Mouse (Mus musculus) lung, postnatal 4 days (tissue): Measurements from ENCODE around the gene Tmem121.
A peak's percentile ranks its signal among the peaks of the same experiment; 100 is the strongest.
"Not testable (repeated sequence)": the region's sequence is repeated elsewhere in the genome, so short reads cannot be mapped to it uniquely, and the experiment has no call there.

ENCODE experiments used
- DNase-seq, 2 experiments: peaks; one replicate each; pipeline ENCODE4 v3.0.0; 2021

Gene Tmem121

DNA sequence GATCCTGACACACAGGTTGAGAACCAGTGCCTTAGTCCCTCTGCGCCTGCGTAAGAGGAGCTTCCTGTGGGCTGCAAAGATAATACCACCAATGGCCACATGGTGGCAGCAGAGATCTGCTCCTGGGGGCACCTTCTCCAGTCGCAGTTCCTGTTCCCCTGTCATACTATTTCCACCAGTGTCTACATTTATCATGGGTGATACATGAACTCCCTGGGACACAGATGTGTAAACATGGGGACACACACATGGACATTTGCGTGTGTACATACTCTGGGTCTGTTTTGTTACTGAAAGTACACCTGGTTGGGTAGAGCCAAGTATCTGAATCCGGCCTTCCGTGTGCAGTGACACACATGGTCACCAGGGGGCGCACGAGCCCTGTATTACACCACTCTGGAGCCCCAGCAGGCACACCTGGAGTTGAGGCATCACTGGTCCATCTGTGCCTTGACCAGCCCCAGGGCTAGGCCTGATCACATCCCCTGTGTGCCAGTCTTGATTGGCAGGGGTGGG lies 36.4 kb downstream of the Tmem121 start:
- peak; percentile 84 to 93 for DNase-seq

DNA sequence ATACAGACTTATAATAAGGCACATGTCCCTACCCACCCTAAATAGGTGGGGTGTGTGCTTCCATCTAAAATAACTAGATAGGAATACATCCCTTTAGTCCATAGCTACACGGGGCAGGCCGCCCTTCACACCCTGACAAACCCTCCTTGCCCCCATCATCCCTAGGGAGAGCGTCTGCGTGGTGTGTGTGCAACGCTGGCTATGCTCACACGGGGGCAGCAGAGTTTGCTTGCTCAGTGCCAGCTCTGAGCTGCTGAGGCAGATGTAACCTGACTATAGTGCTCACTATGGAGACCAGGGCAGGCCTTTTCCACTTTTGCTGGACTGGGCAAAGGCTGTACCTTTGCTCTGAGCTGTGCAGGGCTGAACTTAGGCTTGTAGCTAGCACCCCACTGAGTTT lies 37.0 kb downstream of the Tmem121 start:
- DNase-seq: peak; percentile 51 to 63

DNA sequence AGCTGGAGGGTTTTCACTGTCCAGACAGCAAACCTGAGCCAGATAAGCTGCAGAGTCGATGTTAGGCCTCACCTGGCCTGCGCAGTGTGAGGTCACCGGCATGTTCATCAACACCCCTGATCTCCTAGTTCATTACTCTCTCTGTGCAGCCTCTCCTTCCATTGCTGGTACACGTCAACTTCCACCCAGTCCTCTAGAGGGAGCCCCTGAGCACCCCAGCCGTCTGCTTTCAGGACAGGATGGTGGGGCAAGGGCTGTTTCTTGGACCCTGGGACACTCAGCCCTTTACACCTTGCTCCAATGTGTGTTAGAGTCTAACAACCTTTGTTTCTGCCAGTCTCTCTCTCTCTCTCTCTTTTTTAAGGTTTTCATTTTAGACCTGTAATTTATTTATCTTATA lies 38.5 kb downstream of the Tmem121 start:
- DNase-seq: peak; percentile 24 to 51

DNA sequence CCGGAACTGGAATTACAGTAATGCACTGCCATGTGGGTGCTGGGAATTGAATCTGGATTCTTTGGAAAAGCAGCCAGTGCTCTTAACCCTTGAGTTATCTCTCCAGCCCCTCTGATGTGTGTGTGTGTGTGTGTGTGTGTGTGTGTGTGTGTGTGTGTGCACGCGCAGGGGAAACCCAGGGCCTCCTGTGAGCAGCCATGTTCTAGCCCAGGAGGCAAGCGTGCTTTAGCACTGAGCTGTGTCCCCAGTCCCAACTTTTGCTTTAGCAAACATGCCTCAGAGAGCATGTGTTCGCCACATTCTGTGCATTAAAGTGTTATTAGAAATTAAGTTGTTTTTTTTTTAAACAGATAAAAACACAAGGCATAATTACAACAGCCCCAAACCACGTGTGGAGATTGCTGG lies 39.0 kb downstream of the Tmem121 start:
- DNase-seq: no peak

DNA sequence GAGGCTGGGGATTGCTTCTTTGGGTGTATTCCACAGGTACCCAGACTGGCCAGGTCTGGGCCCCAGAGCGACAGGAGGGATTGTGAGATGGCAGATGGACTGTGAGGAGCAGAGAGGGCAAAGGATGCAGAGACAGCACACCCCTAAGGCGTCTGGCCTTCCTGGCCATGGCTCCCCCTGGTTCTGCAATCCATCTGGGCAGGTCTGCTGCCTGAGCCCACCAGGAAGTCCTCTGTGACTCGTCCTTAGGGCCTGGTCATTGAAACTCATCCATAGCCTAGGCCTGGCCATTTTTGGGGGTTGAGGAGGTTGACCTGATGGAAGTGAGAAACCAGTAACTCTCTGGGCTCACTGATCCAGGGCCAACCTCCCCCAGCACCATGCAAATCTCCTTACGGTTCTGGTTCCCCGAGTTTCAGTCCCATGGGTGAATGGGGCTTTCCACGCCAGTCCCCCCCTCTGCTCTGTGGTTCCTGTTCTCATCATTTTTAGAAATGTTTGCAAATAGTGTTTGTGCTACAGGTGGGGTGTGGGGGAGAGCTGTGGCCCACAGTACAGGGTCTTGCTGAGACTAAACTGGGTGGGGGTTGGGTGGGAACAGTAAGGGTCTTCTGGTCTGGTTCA lies 42.4 kb downstream of the Tmem121 start:
- DNase-seq: peak in 1 of 2 experiments; percentile 29

DNA sequence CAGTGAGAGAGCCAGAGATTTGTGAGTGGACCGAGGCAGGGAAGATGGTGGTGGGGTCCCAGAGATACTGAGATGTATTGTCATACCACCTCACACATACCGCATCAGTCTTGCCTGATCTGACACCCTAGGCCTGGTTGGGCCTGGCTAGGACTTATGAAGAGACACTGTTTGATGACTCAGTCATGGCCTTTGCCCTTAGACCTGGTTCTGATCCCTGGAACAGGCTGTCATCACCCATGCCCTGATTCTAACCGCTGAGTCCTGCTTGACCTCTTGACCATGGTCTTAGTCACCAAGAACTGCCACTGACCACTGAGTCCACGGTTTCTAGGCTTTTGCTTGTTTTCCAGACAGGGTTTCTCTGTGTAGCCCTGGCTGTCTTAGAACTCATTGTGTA lies 45.0 kb downstream of the Tmem121 start:
- DNase-seq: no peak

DNA sequence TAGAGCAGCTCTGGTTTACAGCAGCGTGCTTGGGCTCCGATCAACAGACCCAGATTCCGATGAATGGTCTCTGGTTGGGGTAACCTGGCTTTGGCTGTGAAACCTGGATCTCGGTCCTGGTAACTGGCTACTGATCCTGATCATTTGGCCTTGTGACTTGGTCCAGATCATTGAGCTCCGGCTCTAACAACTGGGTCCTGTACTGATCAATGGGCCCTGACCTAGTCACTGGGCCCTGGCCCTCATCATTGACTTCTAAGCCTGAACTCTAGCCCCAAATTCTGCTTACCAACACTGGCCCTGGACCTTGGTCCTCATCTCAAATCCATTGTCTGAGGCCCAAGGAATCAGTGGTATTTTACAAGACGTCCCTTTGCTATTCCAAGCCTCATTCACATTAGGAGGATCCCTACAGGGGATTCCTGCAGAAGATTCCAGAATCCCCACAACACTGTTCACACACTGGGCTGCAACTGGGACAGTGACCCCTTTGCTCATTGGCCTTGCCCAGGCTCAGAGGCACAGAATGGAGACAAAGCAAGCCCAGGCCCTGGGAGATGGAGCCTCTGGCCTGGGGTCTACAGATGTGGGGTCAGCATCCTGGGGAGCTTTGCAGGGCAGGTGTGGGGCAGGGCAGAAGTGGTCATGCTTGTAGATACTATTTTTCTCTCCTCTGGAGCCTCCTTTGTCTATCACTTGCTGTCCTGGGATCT lies 46.0 kb downstream of the Tmem121 start:
- DNase-seq: not testable (repeated sequence)

DNA sequence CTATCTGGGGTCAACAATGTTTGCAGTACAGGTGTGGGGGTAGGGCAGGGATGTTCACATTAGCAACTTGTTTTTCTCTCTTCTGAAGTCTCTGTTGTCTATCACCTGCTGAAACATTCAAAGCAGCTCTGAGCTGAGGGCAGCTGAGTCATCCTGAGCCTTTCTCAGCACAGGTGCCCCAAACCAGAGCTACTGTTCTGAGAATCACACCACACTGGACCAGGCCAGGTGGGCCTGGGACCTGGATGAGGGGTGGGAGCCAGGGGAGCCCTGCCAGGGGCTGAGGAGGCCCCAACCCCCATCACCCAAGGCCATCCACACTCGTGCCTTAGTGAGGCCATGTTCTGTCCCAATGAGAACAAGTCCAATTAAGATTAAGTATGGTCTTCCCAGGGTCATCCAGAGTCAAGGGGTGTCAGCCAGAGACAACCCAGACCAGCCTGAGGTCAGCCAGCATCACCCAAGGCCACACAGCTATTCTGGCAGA lies 46.6 kb downstream of the Tmem121 start:
- DNase-seq: not testable (repeated sequence)
